Mouse (Mus musculus) neural tube, embryonic 11.5 days (tissue): ENCODE measurements around the gene Cby3. TPM values are rescaled to one million over a fixed set of nuclear protein-coding genes. Genes with fewer than 3 reads are reported as not detected.
"Not testable (repeated sequence)": the region's sequence is repeated elsewhere in the genome, so short reads cannot be mapped to it uniquely, and the experiment has no call there.

ENCODE experiments used
- ATAC-seq: fragments of 200-750 bp; cut with Nextera tagmentation; 2 replicates; pipeline ENCODE4 v1.8.0; 2017; ENCODE audit warnings: moderate number of reproducible peaks, mild to moderate bottlenecking, moderate TSS enrichment, moderate library complexity; ENCODE audit not compliant: insufficient read depth, low FRiP score, low TSS enrichment
- DNase-seq: peaks from one replicate; pipeline ENCODE4 v3.0.0-alpha.2; 2015; ENCODE audit warnings: low spot score
- H3K27ac ChIP-seq: fragments of 300-500 bp; sonication (generic); 2 replicates; pipeline ENCODE4 v1.5.1; 2014; ENCODE audit warnings: low read depth, mild to moderate bottlenecking, low read length
- H3K27me3 ChIP-seq: fragments of 300-500 bp; sonication (generic); 2 replicates; pipeline ENCODE4 v1.6.1; 2014; ENCODE audit warnings: mild to moderate bottlenecking, low read length, mixed read lengths; ENCODE audit not compliant: control insufficient read depth, insufficient read depth
- H3K36me3 ChIP-seq: fragments of 300-500 bp; sonication (generic); 2 replicates; pipeline ENCODE4 v1.6.1; 2014; ENCODE audit warnings: mild to moderate bottlenecking, low read length, moderate library complexity, mixed read lengths; ENCODE audit not compliant: control insufficient read depth, insufficient read depth
- H3K4me1 ChIP-seq: fragments of 300-500 bp; sonication (generic); 2 replicates; pipeline ENCODE4 v1.6.1; 2014; ENCODE audit warnings: low read length, mixed read lengths; ENCODE audit not compliant: control insufficient read depth, insufficient read depth
- H3K4me2 ChIP-seq: fragments of 300-500 bp; sonication (generic); 2 replicates; pipeline ENCODE4 v1.6.1; 2014; ENCODE audit warnings: low read depth, mild to moderate bottlenecking, moderate library complexity
- H3K4me3 ChIP-seq: fragments of 300-500 bp; sonication (generic); 2 replicates; pipeline ENCODE4 v1.5.1; 2014; ENCODE audit warnings: low read depth, low read length
- H3K9ac ChIP-seq: fragments of 300-500 bp; sonication (generic); 2 replicates; pipeline ENCODE4 v1.6.1; 2014; ENCODE audit warnings: mild to moderate bottlenecking, low read length
- H3K9me3 ChIP-seq: fragments of 300-500 bp; sonication (generic); 2 replicates; pipeline ENCODE4 v1.6.1; 2016; ENCODE audit warnings: low read length; ENCODE audit not compliant: control insufficient read depth
- WGBS: fragments of 180-500 bp; shearing (Covaris S2); extraction: QIAGEN DNeasy Blood & Tissue Kit; methylation state at CpG from one replicate; pipeline ENCODE4 v1.1.7; 2014; 5-methylcytosine and 5-hydroxymethylcytosine counted together
- polyA plus RNA-seq: library from polyadenylated mRNA; unstranded; fragments of >200 nt; fragmentation: Nextera tagmentation; extraction: Ambion mirVana; gene quantifications from 2 replicates; pipeline ENCODE4 v1.2.1, GENCODE M21; 2014

Gene Cby3
- polyA plus RNA-seq, 1 experiment from 2014 or later = not detected

DNA sequence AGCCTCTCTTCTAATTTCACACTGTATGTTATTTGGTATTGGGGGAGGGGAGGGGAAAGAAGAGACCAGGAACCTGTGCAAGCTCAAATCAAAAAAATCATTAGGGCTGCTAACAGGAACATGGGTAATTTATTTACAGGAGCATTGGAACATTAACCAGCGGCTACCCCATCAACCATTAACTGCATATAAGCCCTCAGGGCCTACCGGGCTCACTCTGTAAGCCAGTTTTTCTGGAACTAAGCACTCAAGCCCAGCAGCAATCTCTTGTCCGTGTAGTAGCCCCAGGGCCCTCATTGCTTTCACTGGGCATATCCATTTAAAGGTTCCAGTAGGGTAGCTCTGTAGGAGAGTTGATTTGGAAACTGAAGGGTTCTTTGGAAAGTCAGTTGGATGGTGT is 589 bp downstream of the Cby3 start:
- H3K4me2 ChIP-seq = no peak overlapping the region
- 71% methylated on average over 3 of the region's 3 CpGs for WGBS
- no peak overlapping the region for H3K4me3 ChIP-seq
- ATAC-seq = no peak
- no peak for DNase-seq
- H3K27me3 ChIP-seq = no peaks in the 10 kb centered on the region; the same call in 1 of the 2 replicates
- H3K27ac ChIP-seq = no peak overlapping the region
- no peaks in the 10 kb centered on the region for H3K4me1 ChIP-seq
- no peaks in the 10 kb centered on the region for H3K9me3 ChIP-seq
- H3K9ac ChIP-seq = no peak overlapping the region
- H3K36me3 ChIP-seq = no peaks in the 10 kb centered on the region

DNA sequence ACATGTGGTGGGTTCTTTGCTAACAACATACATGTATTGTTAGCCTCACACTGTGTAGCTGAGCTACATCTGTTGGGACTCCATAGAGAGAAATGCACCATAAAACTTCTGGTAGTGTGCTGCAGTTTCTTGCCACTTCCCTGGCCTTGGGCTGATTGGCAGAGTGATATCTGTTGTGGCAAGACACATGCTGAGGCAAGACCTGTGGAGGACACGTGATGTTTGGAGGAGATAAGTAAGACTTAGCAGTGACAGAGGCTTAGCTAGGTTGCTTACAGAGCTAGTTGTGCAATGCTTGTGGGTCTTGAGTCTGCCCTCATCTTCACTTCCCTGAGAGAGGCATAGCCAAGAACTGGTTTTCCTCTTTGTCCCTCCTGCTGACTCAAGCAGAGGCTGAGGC is 1.1 kb downstream of the Cby3 start:
- Histone ChIP-seq H3K9ac (no peak overlapping the region), H3K27me3 (no peaks in the 10 kb centered on the region; the same call in 1 of the 2 replicates), H3K4me1 (no peaks in the 10 kb centered on the region), H3K9me3 (no peaks in the 10 kb centered on the region), H3K27ac (no peak overlapping the region), H3K36me3 (no peaks in the 10 kb centered on the region), H3K4me2 (no peak overlapping the region), H3K4me3 (no peak overlapping the region)
- 77% methylated on average over 1 of the region's 1 CpGs for WGBS
- ATAC-seq (no peak), DNase-seq (no peak)

DNA sequence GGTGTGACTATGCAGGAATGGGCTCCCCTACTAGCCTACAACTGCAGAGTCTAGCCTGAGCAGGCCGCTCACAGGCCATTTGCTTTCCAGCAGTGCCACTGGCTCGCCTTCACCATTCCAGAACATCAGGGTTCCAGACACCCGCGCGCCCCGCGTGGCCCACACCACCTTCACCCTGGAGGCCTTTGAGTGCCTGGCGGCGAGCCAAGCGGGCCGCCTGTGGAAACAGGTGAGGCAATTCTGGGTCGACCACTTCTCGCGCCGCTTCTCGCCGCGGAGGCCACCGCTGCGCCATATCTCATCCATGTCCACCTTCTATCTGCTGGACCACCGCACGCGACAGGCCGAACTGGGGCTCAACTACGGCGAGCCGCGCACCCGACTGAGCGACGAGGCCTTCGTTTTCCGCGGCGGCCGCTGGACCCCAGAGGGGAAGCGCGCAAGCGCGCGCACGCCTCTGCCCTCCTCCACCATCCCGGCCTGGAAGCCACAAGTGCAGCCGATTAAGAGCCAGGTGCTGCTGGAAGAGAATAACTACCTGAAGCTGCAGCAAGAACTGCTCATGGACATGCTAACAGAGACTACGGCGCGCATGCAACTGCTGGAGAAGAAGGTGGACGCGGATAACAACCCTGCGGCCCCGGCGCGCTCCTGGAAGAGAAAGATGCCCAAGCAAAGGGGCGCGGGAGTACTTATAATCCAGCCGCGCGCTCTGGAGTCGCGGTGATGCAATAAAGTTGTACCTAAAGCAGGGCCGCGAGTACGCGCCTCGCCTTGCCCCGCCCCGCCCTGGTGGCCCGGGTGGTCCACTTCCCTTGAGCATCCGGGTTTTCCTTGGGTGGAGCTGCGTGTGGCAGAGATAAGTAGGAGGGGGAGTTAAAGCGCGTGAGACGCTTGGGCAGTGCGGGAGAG is 4.9 kb downstream of the Cby3 start:
- no peaks in the 10 kb centered on the region for H3K9me3 ChIP-seq
- H3K27me3 ChIP-seq = no peaks in the 10 kb centered on the region; the same call in 1 of the 2 replicates
- no peak; the same call in 1 of the 2 replicates for ATAC-seq
- peak overlapping the region; percentile 89 for H3K4me2 ChIP-seq
- no peaks in the 10 kb centered on the region for H3K36me3 ChIP-seq
- no peak overlapping the region for H3K27ac ChIP-seq
- WGBS = 2% methylated on average over 74 of the region's 74 CpGs
- H3K4me3 ChIP-seq = peak overlapping the region; percentile 52
- peak overlapping the region; percentile 58 for H3K9ac ChIP-seq
- DNase-seq = peak; percentile 68
- no peaks in the 10 kb centered on the region for H3K4me1 ChIP-seq

DNA sequence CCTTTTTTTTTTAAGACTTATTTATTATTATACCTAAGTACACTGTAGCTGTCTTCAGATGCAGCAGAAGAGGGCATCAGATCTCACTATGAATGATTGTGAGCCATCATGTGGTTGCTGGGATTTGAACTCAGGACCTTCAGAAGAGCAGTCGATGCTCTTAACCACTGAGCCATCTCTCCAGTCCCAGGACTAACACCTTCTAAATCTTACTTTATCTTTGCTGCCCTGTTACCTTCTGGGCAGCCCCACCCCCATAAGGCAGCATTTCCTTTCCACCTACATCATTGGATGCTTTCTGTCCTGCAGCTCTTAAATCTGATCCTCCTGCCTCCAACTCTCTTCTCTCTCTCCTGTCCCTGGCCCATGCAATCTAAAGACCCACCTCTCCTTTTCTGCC is 7.0 kb downstream of the Cby3 start:
- not testable (repeated sequence) for DNase-seq, H3K9ac ChIP-seq, H3K36me3 ChIP-seq, H3K27me3 ChIP-seq, ATAC-seq, H3K9me3 ChIP-seq, H3K4me3 ChIP-seq, H3K4me1 ChIP-seq, H3K27ac ChIP-seq, H3K4me2 ChIP-seq
- WGBS = 91% methylated on average over 1 of the region's 1 CpGs

DNA sequence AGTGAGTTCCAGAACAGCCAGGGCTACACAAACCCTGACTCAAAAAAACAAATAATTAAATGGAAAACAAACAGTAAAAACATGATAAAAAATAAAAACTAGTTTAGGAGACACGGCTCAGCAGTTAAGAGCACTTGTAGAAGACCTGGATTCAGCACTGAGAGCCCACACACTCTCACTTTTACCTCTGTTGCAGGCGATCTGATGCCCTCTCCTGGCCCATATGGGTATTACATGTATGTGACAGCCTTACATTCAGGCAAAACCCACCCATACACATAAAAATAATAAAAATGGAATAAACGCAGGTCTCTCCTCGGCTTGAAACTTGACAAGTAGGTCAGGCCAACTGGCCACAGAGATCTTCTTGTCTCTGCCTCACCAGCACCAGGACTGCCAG is 10.3 kb downstream of the Cby3 start:
- Histone ChIP-seq H3K4me1 (no peaks in the 10 kb centered on the region), H3K4me2 (no peak overlapping the region), H3K9me3 (no peaks in the 10 kb centered on the region), H3K27ac (no peak overlapping the region), H3K4me3 (no peak overlapping the region), H3K9ac (no peak overlapping the region), H3K36me3 (no peaks in the 10 kb centered on the region), H3K27me3 (no peaks in the 10 kb centered on the region)
- no peak for ATAC-seq
- WGBS = 14% methylated on average over 4 of the region's 4 CpGs
- peak; percentile 67 for DNase-seq

DNA sequence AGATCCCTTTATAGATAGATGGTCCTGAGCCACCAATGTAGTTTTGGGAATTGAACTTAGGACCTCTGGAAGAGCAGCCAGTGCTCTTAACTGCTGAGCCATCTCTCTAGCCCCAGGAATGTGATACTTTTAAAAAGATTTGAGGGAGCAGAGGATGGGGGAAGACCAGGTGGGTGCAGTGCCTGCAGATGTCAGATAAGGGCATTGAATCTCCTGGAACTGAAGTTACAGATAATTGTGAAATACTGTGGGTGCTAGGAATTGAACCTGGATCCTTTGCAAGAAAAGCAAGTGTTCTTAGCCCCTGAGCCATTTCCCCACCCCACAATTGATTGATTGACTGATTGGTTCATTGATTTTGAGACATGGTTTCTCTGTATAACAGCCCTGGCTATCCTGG is 11.1 kb downstream of the Cby3 start:
- DNase-seq (no peak), ATAC-seq (no peak)
- no peaks in the 10 kb centered on the region for H3K27me3 ChIP-seq
- no peak overlapping the region for H3K27ac ChIP-seq
- H3K4me1 ChIP-seq = no peaks in the 10 kb centered on the region
- H3K4me3 ChIP-seq = no peak overlapping the region
- no peaks in the 10 kb centered on the region for H3K36me3 ChIP-seq
- H3K9me3 ChIP-seq = no peaks in the 10 kb centered on the region
- H3K4me2 ChIP-seq = no peak overlapping the region
- H3K9ac ChIP-seq = no peak overlapping the region

DNA sequence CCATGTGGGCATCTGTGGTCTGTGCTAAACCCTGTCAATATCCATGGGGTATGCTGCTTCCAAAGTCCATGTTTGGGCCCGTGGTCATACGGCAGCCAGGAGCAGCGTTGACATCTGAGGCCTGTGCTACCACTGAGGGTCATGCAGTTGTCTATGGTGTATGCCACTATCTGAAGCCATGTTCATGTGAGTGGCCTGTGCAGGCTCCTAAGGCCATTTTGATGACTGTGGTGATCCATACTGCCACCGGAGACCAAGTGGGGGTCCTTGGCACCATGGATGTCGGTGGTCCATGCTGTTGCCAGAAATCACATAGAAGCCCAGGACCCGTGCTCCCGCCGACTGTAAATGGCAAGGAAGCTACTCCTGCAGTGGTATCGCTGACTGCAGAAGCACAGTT is 13.3 kb downstream of the Cby3 start:
- no peaks in the 10 kb centered on the region for H3K27me3 ChIP-seq
- no peak overlapping the region for H3K9ac ChIP-seq
- no peaks in the 10 kb centered on the region for H3K9me3 ChIP-seq
- no peak overlapping the region for H3K4me2 ChIP-seq
- DNase-seq = no peak
- H3K4me3 ChIP-seq = no peak overlapping the region
- 91% methylated on average over 9 of the region's 9 CpGs for WGBS
- no peaks in the 10 kb centered on the region for H3K4me1 ChIP-seq
- no peak overlapping the region for H3K27ac ChIP-seq
- no peaks in the 10 kb centered on the region for H3K36me3 ChIP-seq
- no peak for ATAC-seq

DNA sequence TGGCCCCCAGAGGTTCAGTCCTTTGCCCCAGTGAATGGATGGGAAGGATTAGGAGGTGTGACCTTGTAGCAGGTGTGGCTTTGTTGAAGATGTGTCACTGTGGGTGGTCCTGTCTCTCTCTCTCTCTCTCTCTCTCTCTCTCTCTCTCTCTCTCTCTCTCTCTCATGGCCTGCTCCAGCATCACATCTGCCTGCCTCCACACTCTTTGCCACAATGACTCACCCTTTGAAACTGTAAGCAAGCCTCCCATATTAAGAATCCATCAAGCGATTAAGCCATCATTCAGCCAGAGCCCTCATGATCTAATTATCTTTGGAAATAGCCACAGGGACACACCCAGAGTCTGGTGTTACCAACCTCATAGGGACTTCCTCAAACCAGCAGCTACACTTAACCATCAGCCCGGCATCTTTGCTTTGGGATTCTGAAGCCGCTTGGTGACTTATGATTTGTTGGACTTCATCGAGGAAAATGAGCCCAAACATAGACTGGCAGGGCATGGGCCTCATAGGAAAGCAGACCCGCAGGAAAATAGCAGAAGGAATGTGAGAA is 15.2 kb downstream of the Cby3 start:
- H3K9ac ChIP-seq = no peak overlapping the region
- no peak overlapping the region for H3K4me3 ChIP-seq
- no peaks in the 10 kb centered on the region for H3K9me3 ChIP-seq
- DNase-seq (no peak), ATAC-seq (no peak)
- no peaks in the 10 kb centered on the region for H3K4me1 ChIP-seq
- no peak overlapping the region for H3K27ac ChIP-seq
- WGBS = 94% methylated on average over 5 of the region's 5 CpGs
- H3K36me3 ChIP-seq = no peaks in the 10 kb centered on the region
- no peak overlapping the region for H3K4me2 ChIP-seq
- no peaks in the 10 kb centered on the region for H3K27me3 ChIP-seq

DNA sequence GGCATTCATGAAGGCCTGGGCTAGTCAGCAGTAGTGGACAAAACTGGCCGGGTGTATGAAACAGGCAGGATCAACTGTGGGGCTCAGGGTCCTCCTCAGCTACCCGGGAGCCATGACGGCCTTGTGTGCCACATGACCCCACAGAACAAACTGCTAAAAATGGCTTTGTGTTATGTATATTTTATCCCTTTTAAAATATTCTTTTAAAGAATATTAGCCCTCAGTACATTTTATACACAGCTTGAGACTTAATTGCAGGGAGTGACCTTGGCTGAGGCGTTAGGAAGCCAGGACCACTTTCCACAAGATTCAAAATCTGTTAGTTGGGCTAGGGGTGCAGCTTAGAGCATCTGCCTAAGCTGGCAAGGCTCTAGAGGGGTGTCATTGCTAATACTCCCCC is 16.7 kb downstream of the Cby3 start:
- DNase-seq (peak; percentile 30), ATAC-seq (no peak)
- H3K9me3 ChIP-seq = no peaks in the 10 kb centered on the region
- no peak overlapping the region for H3K27ac ChIP-seq
- H3K27me3 ChIP-seq = no peaks in the 10 kb centered on the region
- peak overlapping the region; percentile 7; the same call in 1 of the 2 replicates for H3K9ac ChIP-seq
- no peaks in the 10 kb centered on the region for H3K4me1 ChIP-seq
- H3K4me2 ChIP-seq = peak overlapping the region; percentile 52; the same call in 1 of the 2 replicates
- WGBS = 69% methylated on average over 4 of the region's 4 CpGs
- no peaks in the 10 kb centered on the region for H3K36me3 ChIP-seq
- no peak overlapping the region; the same call in 1 of the 2 replicates for H3K4me3 ChIP-seq
